Mouse (Mus musculus) urinary bladder, postnatal 36 days (tissue): ENCODE results near the gene Mxra8.

Experiments
- DNase-seq, 2 experiments: peaks; one replicate each; pipeline ENCODE4 v3.0.0; 2022; ENCODE audit warnings: low spot score in 2 of 2, mixed read lengths in 1 of 2

Mxra8 gene

GRCm38 (mm10) chr4:155837404-155838010 lies 2.0 kb upstream of the Mxra8 start:
- DNase-seq, result no peak

DNA sequence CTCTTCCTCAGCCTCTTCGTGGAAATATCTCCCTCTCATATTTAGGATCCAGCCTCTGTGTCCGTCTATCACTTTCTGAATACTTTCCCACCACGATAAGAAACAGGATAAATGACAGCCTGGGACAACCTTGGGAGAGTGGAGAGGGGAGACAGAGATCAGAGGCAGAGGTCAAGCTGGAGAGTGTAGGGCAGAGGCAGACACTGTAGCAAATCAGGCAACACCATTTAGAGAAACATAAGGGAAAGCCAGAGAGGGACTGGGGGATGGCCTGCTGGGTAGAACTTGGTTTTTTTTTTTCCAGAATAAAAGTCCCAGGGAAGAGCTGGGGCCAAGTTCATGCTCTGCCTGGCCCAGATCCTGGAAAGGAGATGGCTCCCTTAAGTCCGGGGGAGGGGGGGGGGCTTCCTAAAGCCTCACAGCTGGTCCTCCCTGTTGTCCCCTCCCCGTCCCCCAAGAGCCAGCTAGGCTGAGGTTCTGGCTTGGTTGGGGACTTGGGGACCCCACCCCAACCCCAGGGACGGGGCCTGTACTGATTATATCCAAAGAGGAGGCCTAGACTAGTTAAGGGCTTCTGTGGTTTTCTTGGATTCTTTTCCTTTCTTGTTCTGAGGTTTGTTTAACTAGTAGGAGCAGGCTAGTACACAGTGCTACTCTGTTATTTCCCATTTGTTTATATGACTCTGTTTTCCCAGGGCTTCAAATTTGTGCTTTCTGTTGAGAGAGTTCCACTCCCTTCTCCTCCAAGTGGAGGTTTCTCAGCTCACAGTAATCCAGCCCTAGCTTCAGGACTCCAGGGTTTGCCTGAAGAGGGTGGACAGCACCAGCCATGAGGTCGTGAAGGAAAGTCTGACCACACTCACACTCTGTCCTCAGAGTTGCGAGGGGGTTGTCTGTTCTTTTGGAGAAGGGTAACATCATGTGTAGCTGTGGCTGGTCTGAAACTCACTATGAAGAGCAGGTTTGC lies 1.0 kb upstream of the Mxra8 start:
- DNase-seq, result no peak

DNA sequence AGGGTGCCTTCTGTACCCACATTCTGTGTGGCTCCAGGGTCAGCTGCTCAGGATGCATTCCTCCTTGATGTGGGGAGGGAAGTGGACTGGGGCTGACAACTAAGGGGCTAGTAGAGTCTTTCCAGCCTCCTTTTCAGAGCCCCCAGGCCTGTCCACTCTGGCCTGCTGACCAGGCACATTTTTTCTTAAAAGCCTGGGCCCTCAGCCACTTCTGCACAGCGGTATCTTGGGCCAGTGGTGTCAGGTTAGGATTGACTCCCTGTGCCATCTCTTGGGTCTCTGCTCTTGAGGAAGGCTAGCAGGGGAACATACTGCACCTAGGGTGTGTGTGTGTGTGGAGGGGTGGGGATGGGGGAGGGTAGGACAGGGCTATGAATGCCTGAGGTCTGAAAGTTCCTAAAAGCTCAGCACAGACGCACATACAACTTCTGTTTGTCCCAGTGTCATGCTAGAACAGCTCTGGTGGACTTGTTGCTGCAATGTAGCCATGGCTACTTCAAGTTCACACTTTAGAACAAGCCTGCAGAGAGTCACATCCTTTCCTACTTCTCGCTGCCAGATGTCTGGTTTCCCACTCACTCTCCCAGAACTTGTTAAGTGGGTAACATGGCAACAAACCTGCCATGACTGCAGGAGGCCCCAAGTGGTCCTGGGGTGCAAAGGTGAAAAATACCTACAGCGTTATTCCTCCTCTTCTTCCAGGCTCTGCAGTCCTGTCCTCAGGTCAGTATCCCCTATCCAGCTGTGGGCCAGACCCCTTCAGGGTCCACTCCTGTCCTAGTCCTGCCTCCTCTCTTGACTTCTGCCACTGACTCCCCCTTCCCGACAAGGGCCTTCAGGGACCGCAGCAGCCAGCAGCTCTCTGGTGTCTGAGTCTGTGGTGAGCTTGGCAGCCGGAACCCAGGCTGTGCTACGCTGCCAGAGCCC lies 859 bp downstream of the Mxra8 start:
- DNase-seq, result no peak

DNA sequence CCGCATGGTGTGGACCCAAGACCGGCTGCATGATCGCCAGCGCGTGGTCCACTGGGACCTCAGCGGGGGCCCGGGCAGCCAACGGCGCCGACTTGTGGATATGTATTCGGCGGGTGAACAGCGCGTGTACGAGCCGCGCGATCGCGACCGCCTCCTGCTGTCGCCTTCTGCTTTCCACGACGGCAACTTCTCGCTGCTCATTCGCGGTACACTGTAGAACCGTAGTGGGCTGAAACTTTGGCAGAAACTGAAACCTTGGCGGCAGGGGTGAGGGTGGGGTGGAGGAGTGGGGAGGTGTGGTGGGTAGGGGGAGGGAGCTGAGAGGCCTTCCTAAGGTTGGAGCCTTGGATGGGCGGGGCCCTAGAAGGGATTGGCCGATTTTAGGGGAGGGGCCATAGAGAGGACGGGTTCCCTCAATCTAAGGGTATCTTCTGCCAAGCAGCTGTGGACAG lies 1.5 kb downstream of the Mxra8 start:
- DNase-seq, result peak in 1 of 2 experiments; percentile 60

GRCm38 (mm10) chr4:155841651-155842270 lies 2.3 kb downstream of the Mxra8 start:
- peak in 1 of 2 experiments; percentile 0 for DNase-seq

GRCm38 (mm10) chr4:155843231-155843630 lies 3.8 kb downstream of the Mxra8 start:
- no peak for DNase-seq

GRCm38 (mm10) chr4:155846871-155847578 lies 7.5 kb downstream of the Mxra8 start, which contains the start of gene Dvl1:
TSS of gene Dvl1 (plus strand) at chr4:155847402.
- DNase-seq, result peak; percentile 88 to 94

DNA sequence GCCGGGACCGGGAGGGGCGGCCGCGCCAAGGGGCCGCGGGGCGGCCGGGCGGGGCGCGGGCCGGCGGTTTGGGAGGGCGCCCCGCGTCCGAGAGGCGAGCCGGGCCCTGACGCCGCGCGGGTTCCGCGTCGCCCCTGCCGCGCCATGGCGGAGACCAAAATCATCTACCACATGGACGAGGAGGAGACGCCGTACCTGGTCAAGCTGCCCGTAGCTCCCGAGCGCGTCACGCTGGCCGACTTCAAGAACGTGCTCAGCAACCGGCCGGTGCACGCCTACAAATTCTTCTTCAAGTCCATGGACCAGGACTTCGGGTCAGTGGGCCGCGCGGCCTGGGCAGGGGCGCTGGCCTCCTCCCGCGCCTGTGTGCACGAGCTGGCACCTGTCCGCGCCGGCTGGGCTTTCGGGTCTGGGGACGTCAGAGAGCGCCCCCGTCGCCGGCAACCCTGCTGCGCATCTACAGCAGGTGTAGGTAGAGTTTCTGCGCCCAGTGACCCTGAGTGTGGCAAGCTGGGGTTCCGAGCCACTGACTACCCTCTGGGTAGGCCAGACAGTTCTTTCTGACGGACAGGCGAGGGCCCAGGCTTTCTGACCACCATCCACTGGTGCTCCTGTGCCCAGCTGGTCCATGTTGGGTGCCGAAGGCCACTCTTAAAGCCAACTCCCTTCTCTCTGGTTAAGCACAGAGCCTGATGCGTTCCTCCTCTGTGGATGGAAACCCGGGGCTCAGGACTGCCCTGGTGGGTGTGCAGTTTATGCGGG lies 8.3 kb downstream of the Mxra8 start:
- DNase-seq, result no peak

- DNase-seq, result peak in 1 of 2 experiments; percentile 4
These were observed 9.1 kb downstream of the Mxra8 start for GRCm38 (mm10) chr4:155848434-155849095.

GRCm38 (mm10) chr4:155849391-155849790 lies 9.9 kb downstream of the Mxra8 start:
- no peak for DNase-seq

- no peak for DNase-seq
These were observed 10.4 kb downstream of the Mxra8 start for GRCm38 (mm10) chr4:155849792-155850451.

DNA sequence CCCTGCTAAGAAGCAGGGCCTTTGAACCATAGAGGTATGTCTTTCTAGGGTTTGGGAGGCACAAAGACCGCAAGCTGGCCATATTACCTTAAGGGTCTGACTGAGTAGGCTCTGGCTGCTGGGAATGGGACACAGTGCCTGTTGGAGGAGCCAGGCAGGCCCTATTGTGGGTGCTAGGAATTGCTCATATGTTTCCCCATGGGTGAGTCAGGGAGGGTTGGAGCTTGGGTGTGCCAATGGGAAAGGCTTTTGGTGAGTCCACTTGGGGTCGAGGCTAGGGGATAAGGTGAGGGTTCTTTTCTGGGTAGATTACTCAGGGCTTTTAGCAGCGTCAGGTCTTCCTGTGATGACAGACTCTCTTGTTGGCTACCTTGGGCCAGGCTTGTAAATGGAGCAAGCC lies 11.9 kb downstream of the Mxra8 start:
- peak in 1 of 2 experiments; percentile 1 for DNase-seq

DNA sequence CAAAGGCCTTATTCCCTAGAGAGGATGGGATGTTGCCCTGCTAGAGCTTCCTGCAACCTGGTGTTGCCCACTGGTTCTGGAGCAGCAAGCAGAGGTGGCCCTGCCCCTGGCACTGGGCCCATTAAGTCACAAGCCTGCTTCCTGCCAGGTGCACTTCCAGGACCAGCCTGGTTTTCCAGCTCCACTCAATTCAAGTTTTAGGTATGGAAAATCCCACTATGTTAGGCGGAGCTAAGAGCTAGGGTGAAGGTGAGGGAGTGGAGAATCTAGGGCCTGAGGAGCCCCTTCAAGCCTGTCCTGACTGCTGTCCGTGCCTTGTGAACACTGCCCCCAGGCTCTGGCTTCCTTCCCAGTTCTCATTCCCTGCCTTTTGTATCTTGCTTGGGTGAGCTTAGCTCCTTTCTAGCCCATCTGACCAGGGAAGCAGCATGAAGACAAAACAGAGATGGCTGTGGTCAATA lies 12.5 kb downstream of the Mxra8 start:
- DNase-seq, result peak in 1 of 2 experiments; percentile 8

DNA sequence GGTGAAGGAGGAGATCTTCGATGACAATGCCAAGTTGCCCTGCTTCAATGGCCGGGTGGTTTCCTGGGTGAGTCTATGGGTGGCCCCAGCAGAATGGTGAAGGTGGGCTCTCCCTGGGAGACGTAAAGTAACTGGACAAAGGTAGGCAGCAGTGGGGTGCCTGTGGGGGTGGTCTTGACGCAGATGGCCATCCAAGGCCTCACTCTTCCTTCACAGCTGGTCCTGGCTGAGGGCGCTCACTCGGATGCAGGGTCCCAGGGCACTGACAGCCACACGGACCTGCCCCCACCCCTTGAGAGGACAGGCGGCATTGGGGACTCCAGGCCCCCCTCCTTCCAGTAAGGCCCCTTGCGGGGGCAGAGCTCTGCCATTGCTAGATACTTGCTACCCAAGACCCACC lies 13.9 kb downstream of the Mxra8 start:
- no peak for DNase-seq

DNA sequence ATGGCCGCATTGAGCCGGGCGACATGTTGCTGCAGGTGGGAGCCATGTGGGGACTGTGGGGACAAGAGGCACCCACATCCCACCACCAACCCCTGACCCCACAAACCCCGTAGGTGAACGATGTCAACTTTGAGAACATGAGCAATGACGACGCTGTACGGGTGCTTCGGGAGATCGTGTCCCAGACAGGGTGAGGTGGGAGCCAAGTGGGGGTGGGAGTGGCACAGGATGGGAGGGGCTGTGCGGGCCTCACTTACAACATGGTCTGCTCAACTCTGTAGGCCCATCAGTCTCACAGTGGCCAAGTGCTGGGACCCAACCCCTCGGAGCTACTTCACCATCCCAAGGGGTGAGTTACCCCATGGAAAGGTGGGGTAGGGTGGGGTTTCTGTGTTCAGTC lies 15.5 kb downstream of the Mxra8 start:
- DNase-seq, result no peak

DNA sequence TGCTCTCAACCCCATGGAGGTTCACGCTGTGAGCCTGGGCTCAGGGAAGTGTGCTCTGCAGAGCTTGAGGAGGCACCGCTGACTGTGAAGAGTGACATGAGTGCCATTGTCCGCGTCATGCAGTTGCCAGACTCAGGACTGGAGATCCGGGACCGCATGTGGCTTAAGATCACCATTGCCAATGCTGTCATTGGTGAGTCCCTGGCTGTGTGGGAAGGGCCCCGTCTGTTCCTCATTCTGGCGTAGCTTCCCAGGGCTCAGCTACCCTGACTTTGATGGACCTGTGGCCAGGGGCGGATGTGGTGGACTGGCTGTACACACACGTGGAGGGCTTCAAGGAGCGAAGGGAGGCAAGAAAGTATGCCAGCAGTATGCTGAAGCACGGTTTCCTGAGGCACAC lies 16.6 kb downstream of the Mxra8 start:
- DNase-seq, result no peak

GRCm38 (mm10) chr4:155856881-155857280 lies 17.4 kb downstream of the Mxra8 start:
- no peak for DNase-seq

DNA sequence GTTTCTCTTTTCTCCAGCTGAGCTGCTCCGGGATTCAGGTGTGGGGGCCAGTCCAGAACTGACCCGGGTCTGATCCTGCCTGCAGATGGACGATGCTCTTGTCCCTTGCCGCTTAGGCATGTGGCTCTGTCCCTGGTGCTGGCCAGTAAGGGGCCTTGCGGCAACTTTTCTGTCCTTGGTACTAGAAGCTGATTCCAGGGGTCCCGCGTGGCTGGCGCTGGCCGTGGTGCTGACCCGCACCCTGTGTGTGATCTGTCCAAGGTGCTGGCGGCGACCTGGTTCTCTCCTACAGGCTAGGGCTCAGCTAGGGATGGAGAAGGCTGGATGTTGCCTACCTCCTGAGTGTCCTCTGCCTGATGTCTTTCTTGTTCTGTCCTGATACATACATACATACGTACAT lies 19.8 kb downstream of the Mxra8 start:
- DNase-seq, result peak in 1 of 2 experiments; percentile 17

- no peak for DNase-seq
These were observed 22.3 kb downstream of the Mxra8 start for GRCm38 (mm10) chr4:155861787-155862186.
